Comparison of ENCODE assay signal across 19 mouse cellular contexts in genomic region chr19:57558420-57558967, GRCm38 (mm10). TPM values are rescaled to one million over a fixed set of nuclear protein-coding genes. Genes with fewer than 3 reads are reported as not detected.
DNase-seq lines count a peak whose midpoint lies in the region; ATAC-seq lines count a peak whose summit lies in the region.
"Had no signal": no experiment of that assay in that cellular context is flagged by ENCODE, and none has a peak within 500 bp of the region (broad histone marks: within the 10 kb centered on the region; RNA-seq: fewer than 3 reads in every experiment).

No protein-coding gene starts in this region.

- H3K4me3 ChIP-seq in neural tube, embryonic 14.5 days (ENCODE audit: low read depth, low read length): no peak overlapping the region
- no peak overlapping the region for H3K4me3 ChIP-seq in hindbrain, embryonic 11.5 days (ENCODE audit: low read depth, low read length)
- no peak overlapping the region for H3K4me3 ChIP-seq in midbrain, embryonic 12.5 days
- H3K4me3 ChIP-seq: heart, embryonic 13.5 days; limb, embryonic 10.5 days; liver, embryonic 13.5 days; neural tube, embryonic 12.5 days had no signal

- no peak overlapping the region for H3K9ac ChIP-seq in neural tube, embryonic 14.5 days (replicated peaks; ENCODE audit: low read depth, low read length)
- H3K9ac ChIP-seq in hindbrain, embryonic 11.5 days (ENCODE audit: low read depth, low read length): no peak overlapping the region
- H3K9ac ChIP-seq in midbrain, embryonic 12.5 days (replicated peaks): no peak overlapping the region
- H3K9ac ChIP-seq: heart, embryonic 13.5 days; liver, embryonic 13.5 days; neural tube, embryonic 12.5 days had no signal

- H3K36me3 ChIP-seq in neural tube, embryonic 14.5 days (ENCODE audit: control insufficient read depth, insufficient read depth, low read length): no peaks in the 10 kb centered on the region
- H3K36me3 ChIP-seq in hindbrain, embryonic 11.5 days (ENCODE audit: control insufficient read depth, insufficient read depth, low read length): no peaks in the 10 kb centered on the region
- no peaks in the 10 kb centered on the region for H3K36me3 ChIP-seq in midbrain, embryonic 12.5 days
- H3K36me3 ChIP-seq: heart, embryonic 13.5 days; limb, embryonic 10.5 days; liver, embryonic 13.5 days; neural tube, embryonic 12.5 days had no signal

- WGBS in neural tube, embryonic 14.5 days: 57% methylated on average over 19 of the region's 19 CpGs
- WGBS in hindbrain, embryonic 11.5 days: 56% methylated on average over 19 of the region's 19 CpGs
- WGBS in midbrain, embryonic 12.5 days: 48% methylated on average over 19 of the region's 19 CpGs

- no peak overlapping the region for H3K27ac ChIP-seq in neural tube, embryonic 14.5 days (ENCODE audit: low read depth, low read length)
- peak overlapping the region; percentile 36; the same call in 1 of the 2 replicates for H3K27ac ChIP-seq in hindbrain, embryonic 11.5 days (ENCODE audit: low read depth, low read length)
- peak overlapping the region; percentile 65 for H3K27ac ChIP-seq in midbrain, embryonic 12.5 days (replicated peaks)
- H3K27ac ChIP-seq: heart, embryonic 13.5 days; limb, embryonic 10.5 days; liver, embryonic 13.5 days; neural tube, embryonic 12.5 days; stomach, postnatal 0 days had no signal

- H3K27me3 ChIP-seq in neural tube, embryonic 14.5 days (ENCODE audit: control insufficient read depth, insufficient read depth, low read length): no peaks in the 10 kb centered on the region
- H3K27me3 ChIP-seq in hindbrain, embryonic 11.5 days (ENCODE audit: control insufficient read depth, insufficient read depth, low read length): no peaks in the 10 kb centered on the region
- peaks cover 7% of the 10 kb centered on the region; the same call in 1 of the 2 replicates for H3K27me3 ChIP-seq in midbrain, embryonic 12.5 days
- H3K27me3 ChIP-seq: heart, embryonic 13.5 days; liver, embryonic 13.5 days; neural tube, embryonic 12.5 days; Patski had no signal

- DNase-seq in neural tube, embryonic 10.5 days (ENCODE audit: extremely low spot score, low spot score): no peak
- no peak for DNase-seq in hindbrain, embryonic 11.5 days (ENCODE audit: low spot score)
- DNase-seq in natural killer cell, adult 2 months (ENCODE audit: low spot score in 2 of 2): no peak
- DNase-seq in urinary bladder, postnatal 14 days (ENCODE audit: low spot score): no peak
- no peak for DNase-seq in liver
- no peak for DNase-seq in spleen, postnatal 10 days (ENCODE audit: low spot score in 2 of 2)
- DNase-seq: adrenal gland, postnatal 36 days; liver, embryonic 13.5 days; right cerebral cortex, adult 18-20 months; spleen, adult 18-20 months; thymus, postnatal 36 days had no signal

- no peaks in the 10 kb centered on the region for H3K9me3 ChIP-seq in neural tube, embryonic 14.5 days (ENCODE audit: control insufficient read depth, low read length)
- no peaks in the 10 kb centered on the region for H3K9me3 ChIP-seq in hindbrain, embryonic 11.5 days (ENCODE audit: control insufficient read depth, low read length)
- no peaks in the 10 kb centered on the region; the same call in 1 of the 2 replicates for H3K9me3 ChIP-seq in midbrain, embryonic 12.5 days
- H3K9me3 ChIP-seq: heart, embryonic 13.5 days; limb, embryonic 10.5 days; liver, embryonic 13.5 days; neural tube, embryonic 12.5 days had no signal

- no peaks in the 10 kb centered on the region for H3K4me1 ChIP-seq in neural tube, embryonic 14.5 days (ENCODE audit: control insufficient read depth, insufficient read depth, low read length)
- H3K4me1 ChIP-seq in hindbrain, embryonic 11.5 days (replicated peaks; ENCODE audit: control insufficient read depth, insufficient read depth, low read length): 0 out of 2 replicates have a peak, but pooled peaks cover 2% of the 10 kb centered on the region
- peaks cover 8% of the 10 kb centered on the region; the same call in 1 of the 2 replicates for H3K4me1 ChIP-seq in midbrain, embryonic 12.5 days
- H3K4me1 ChIP-seq: liver, embryonic 13.5 days; neural tube, embryonic 12.5 days had no signal

- no peak overlapping the region for H3K4me2 ChIP-seq in neural tube, embryonic 14.5 days (ENCODE audit: low read depth, low read length)
- H3K4me2 ChIP-seq in hindbrain, embryonic 11.5 days (replicated peaks; ENCODE audit: low read depth, low read length): no peak overlapping the region
- 0 out of 2 replicates have a peak overlapping the region, but pooled peaks have one; percentile 11 for H3K4me2 ChIP-seq in midbrain, embryonic 12.5 days (replicated peaks)
- H3K4me2 ChIP-seq: heart, embryonic 13.5 days; liver, embryonic 13.5 days; neural tube, embryonic 12.5 days had no signal

- ATAC-seq in neural tube, embryonic 14.5 days (ENCODE audit: low read depth): 0 out of 2 replicates have a peak, but pooled peaks have one; percentile 44
- ATAC-seq in hindbrain, embryonic 11.5 days (ENCODE audit: low FRiP score): peak; percentile 53; the same call in 1 of the 2 replicates
- peak; percentile 68 for ATAC-seq in midbrain, embryonic 12.5 days (ENCODE audit: low FRiP score, low read depth)
- ATAC-seq: lung, postnatal 0 days; Patski had no signal

RNA-seq across cellular contexts. Expression of gene Atrnl1, which starts 52.3 kb away (rescaled TPM):
- polyA plus RNA-seq in neural tube, embryonic 14.5 days (2014; fragmentation: Nextera tagmentation; extraction: Ambion mirVana): 8.6 and 11.1 TPM in 2 replicates
- polyA plus RNA-seq in hindbrain, embryonic 11.5 days (2014; fragmentation: Nextera tagmentation; extraction: Ambion mirVana): 6.6 and 7.0 TPM in 2 replicates
- 10.9 and 11.2 TPM in 2 replicates for polyA plus RNA-seq in midbrain, embryonic 12.5 days (2016; fragmentation: Nextera tagmentation; extraction: Ambion mirVana)
